Mouse (Mus musculus) bone marrow macrophage, adult 2 months (primary cell): ENCODE data around the gene Kdm2b.

Experiments used
- CTCF ChIP-seq: IDR thresholded peaks from 2 replicates; pipeline ENCODE4 v1.5.1; 2012; ENCODE audit warnings: low read depth, mild to moderate bottlenecking, low read length, moderate library complexity
- POLR2A ChIP-seq: IDR thresholded peaks from 2 replicates; pipeline ENCODE4 v1.6.1; 2012; ENCODE audit warnings: mild to moderate bottlenecking, low read depth, low read length, borderline replicate concordance

- TF ChIP-seq POLR2A = no peak
- no peak for TF ChIP-seq CTCF
These were observed 126.6 kb downstream of the Kdm2b start for GRCm38 (mm10) chr5:122863053-122863452.
